Mouse (Mus musculus) brain, embryonic 14.5 days (tissue): ENCODE data around the gene Clcn5.

Experiments
- CTCF ChIP-seq: fragments of 200-500 bp; IDR thresholded peaks from 2 replicates; pipeline ENCODE4 v1.5.1; 2012; ENCODE audit warnings: inconsistent platforms, mild to moderate bottlenecking, moderate library complexity, borderline replicate concordance; ENCODE audit not compliant: insufficient read depth, insufficient read length; ENCODE audit errors: extremely low read depth
- POLR2A ChIP-seq: fragments of 200-500 bp; IDR thresholded peaks from 2 replicates; pipeline ENCODE4 v1.6.1; 2012; ENCODE audit warnings: mild to moderate bottlenecking, inconsistent platforms, borderline replicate concordance; ENCODE audit not compliant: poor library complexity, insufficient read depth, insufficient read length, severe bottlenecking; ENCODE audit errors: extremely low read depth

GRCm38 (mm10) chrX:7203535-7203934 lies 115.6 kb downstream of the Clcn5 start:
- TF ChIP-seq CTCF: no peak
- no peak for TF ChIP-seq POLR2A
